Mouse (Mus musculus) small intestine, adult 2 months (tissue): ENCODE results near the gene Cfap44.

Source experiments
- CTCF ChIP-seq: fragments of 200-500 bp; IDR thresholded peaks from 2 replicates; pipeline ENCODE4 v1.5.1; 2012; ENCODE audit warnings: low read depth, mild to moderate bottlenecking, control low read depth, inconsistent platforms, low read length, moderate library complexity, mixed read lengths; ENCODE audit not compliant: insufficient replicate concordance, insufficient read length; ENCODE audit errors: extremely low read depth
- POLR2A ChIP-seq: fragments of 200-500 bp; IDR thresholded peaks from 2 replicates; pipeline ENCODE4 v1.6.1; 2012; ENCODE audit warnings: low read depth, mild to moderate bottlenecking, control low read depth, inconsistent platforms, low read length, moderate library complexity

GRCm38 (mm10) chr16:44407211-44407610 is 12.6 kb downstream of the Cfap44 start:
- TF ChIP-seq CTCF (no peak), POLR2A (no peak)
